Mouse (Mus musculus) embryonic facial prominence, embryonic 14.5 days (tissue): ENCODE results near the gene Nostrin. TPM values are rescaled to one million over a fixed set of nuclear protein-coding genes. Genes with fewer than 3 reads are reported as not detected.

Experiments
- ATAC-seq: fragments of 200-750 bp; cut with Nextera tagmentation; 2 replicates; pipeline ENCODE4 v1.8.0; 2017; ENCODE audit warnings: low read depth, moderate number of reproducible peaks, moderate TSS enrichment
- DNase-seq: peaks from one replicate; pipeline ENCODE4 v3.0.0-alpha.2; 2015; ENCODE audit warnings: low spot score
- H3K27ac ChIP-seq: fragments of 300-500 bp; sonication (generic); replicated peaks from 2 replicates; pipeline ENCODE4 v1.5.1; 2014; ENCODE audit warnings: low read depth, mild to moderate bottlenecking, low read length, moderate library complexity
- H3K27me3 ChIP-seq: fragments of 300-500 bp; sonication (generic); replicated peaks from 2 replicates; pipeline ENCODE4 v1.6.1; 2014; ENCODE audit warnings: low read length; ENCODE audit not compliant: control insufficient read depth, insufficient read depth
- H3K36me3 ChIP-seq: fragments of 300-500 bp; sonication (generic); 2 replicates; pipeline ENCODE4 v1.6.1; 2014; ENCODE audit warnings: low read length, mixed read lengths; ENCODE audit not compliant: control insufficient read depth, insufficient read depth
- H3K4me1 ChIP-seq: fragments of 300-500 bp; sonication (generic); 2 replicates; pipeline ENCODE4 v1.6.1; 2014; ENCODE audit warnings: antibody characterized with exemption, low read length; ENCODE audit not compliant: control insufficient read depth, insufficient read depth
- H3K4me2 ChIP-seq: fragments of 300-500 bp; sonication (generic); 2 replicates; pipeline ENCODE4 v1.6.1; 2014; ENCODE audit warnings: low read depth, mild to moderate bottlenecking, low read length, moderate library complexity, mixed read lengths
- H3K4me3 ChIP-seq: fragments of 300-500 bp; sonication (generic); 2 replicates; pipeline ENCODE4 v1.5.1; 2014; ENCODE audit warnings: low read depth, mild to moderate bottlenecking, low read length
- H3K9ac ChIP-seq: fragments of 300-500 bp; sonication (generic); 2 replicates; pipeline ENCODE4 v1.6.1; 2014; ENCODE audit warnings: low read depth, mild to moderate bottlenecking, low read length, moderate library complexity, mixed read lengths
- H3K9me3 ChIP-seq: fragments of 300-500 bp; sonication (generic); 2 replicates; pipeline ENCODE4 v1.6.1; 2016; ENCODE audit warnings: low read length; ENCODE audit not compliant: control insufficient read depth
- WGBS: fragments of 180-500 bp; shearing (Covaris S2); extraction: QIAGEN DNeasy Blood & Tissue Kit; methylation state at CpG from one replicate; pipeline ENCODE4 v1.1.7; 2014; 5-methylcytosine and 5-hydroxymethylcytosine counted together
- polyA plus RNA-seq: library from polyadenylated mRNA; unstranded; fragments of >200 nt; fragmentation: Nextera tagmentation; extraction: Ambion mirVana; gene quantifications from 2 replicates; pipeline ENCODE4 v1.2.1, GENCODE M21; 2014

Gene Nostrin
- polyA plus RNA-seq, 1 experiment from 2014 or later: 1.9 TPM

DNA sequence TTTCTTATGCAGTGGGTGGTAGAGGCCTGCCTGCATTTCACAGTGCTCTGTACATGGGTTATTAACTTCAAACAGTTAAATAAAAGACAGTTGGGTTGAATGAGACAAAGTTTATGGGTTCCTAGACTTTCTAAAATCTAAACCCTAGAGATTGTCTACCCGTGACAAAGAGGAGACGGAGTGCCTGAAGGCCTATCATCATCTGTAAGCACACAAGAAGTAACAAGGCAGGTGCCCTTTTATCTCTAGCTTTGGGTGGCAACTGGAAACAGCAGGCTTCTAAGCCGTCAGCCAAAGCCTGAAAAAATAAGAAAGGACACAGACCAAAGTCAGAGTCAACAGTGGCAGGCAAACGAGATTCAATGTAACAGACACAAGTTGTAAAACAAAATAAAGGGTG, 53.6 kb downstream of the Nostrin start:
- Histone ChIP-seq H3K36me3 (peaks cover 13% of the 10 kb centered on the region), H3K9ac (no peak overlapping the region), H3K27ac (no peak overlapping the region), H3K27me3 (no peaks in the 10 kb centered on the region), H3K4me2 (no peak overlapping the region), H3K4me3 (no peak overlapping the region), H3K9me3 (no peaks in the 10 kb centered on the region), H3K4me1 (no peaks in the 10 kb centered on the region)
- WGBS: 79% methylated on average over 4 of the region's 4 CpGs
- ATAC-seq: no peak
- DNase-seq: no peak

GRCm38 (mm10) chr2:69191059-69191458, 55.5 kb downstream of the Nostrin start:
- H3K27ac ChIP-seq: no peak overlapping the region
- no peak overlapping the region for H3K9ac ChIP-seq
- no peak for ATAC-seq
- no peak overlapping the region for H3K4me3 ChIP-seq
- no peaks in the 10 kb centered on the region for H3K4me1 ChIP-seq
- no peaks in the 10 kb centered on the region for H3K27me3 ChIP-seq
- H3K9me3 ChIP-seq: no peaks in the 10 kb centered on the region
- no peak for DNase-seq
- H3K4me2 ChIP-seq: no peak overlapping the region
- H3K36me3 ChIP-seq: peaks cover 32% of the 10 kb centered on the region
- 87% methylated on average over 5 of the region's 5 CpGs for WGBS

DNA sequence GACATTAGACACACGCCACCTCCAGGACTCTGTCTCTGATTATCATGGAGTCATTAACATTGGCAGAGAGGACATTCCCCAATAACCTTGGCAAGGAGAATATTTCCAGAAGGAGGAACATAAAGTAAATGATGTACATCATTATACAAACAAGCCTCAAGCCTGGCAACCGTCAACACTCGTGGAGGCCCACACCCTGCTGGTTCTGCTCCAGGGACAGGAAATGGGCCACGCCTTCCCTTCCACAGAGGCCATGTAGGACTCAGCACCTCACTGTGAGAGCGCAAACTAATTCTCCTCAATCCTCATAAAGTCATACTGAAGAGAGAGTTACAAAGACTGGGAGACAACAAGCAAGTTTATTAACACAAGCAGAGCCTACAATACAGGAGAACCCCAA, 58.0 kb downstream of the Nostrin start:
- H3K9me3 ChIP-seq: no peaks in the 10 kb centered on the region
- no peak for DNase-seq

DNA sequence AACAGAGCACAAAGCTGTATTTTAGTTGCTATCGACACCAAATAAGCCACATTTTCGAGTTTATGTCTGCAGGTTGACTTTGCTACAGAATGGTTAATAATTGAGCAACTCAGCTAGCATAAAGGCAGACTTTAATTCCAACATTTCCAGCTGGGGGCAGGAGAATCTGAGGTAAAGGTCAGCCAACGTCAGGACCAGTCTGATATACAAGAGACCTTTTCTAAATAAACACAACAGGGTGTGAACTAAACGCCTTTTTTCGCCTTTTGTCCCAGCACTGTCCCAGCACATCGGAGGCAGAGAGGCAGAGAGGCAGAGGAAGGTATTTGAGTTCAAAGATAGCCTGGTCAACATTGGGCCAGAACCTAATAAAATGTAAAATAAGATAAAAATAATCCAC, 69.6 kb downstream of the Nostrin start:
- H3K4me1 ChIP-seq: peaks cover 14% of the 10 kb centered on the region; the same call in 1 of the 2 replicates
- H3K27ac ChIP-seq: no peak overlapping the region
- WGBS: 22% methylated on average over 6 of the region's 6 CpGs
- peak overlapping the region; percentile 85 for H3K9ac ChIP-seq
- H3K36me3 ChIP-seq: peaks cover 22% of the 10 kb centered on the region
- ATAC-seq (no peak), DNase-seq (no peak)
- H3K27me3 ChIP-seq: no peaks in the 10 kb centered on the region
- H3K9me3 ChIP-seq: no peaks in the 10 kb centered on the region
- H3K4me2 ChIP-seq: peak overlapping the region; percentile 77
- H3K4me3 ChIP-seq: peak overlapping the region; percentile 89

More for the DNA sequence above, 58.0 kb downstream of the Nostrin start:
- Histone ChIP-seq H3K4me1 (no peaks in the 10 kb centered on the region), H3K4me2 (no peak overlapping the region), H3K27ac (no peak overlapping the region), H3K36me3 (peaks cover 46% of the 10 kb centered on the region), H3K9ac (no peak overlapping the region), H3K4me3 (no peak overlapping the region), H3K27me3 (no peaks in the 10 kb centered on the region)
- ATAC-seq: no peak
- 88% methylated on average over 5 of the region's 5 CpGs for WGBS

DNA sequence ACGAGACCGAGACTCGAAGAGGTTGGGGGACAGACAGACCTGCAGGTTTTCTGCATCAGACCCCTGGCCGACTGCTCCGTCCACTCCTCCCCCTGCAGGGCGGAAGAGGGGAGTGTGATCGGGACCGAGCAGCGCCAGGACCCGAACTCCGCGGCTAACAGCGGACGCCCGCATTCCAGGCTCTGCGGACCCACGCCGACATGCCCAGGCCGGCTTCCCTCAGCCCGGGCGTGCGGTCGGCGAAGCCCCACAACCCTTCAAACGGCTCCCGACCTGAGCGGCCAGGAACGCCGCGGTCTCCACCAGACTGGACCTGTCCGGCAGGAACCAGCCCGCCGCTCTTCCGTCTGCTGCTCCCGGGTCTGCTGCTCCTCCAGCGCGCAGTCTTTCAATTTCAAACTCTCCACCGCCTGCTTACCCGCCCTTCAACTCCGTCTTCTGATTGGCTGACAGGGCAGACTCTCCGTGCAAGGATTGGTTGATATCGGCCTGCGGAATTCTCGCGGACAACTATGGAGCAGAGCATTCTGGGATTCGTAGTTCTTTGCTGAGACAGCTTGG, 70.3 kb downstream of the Nostrin start, which contains the start of gene Spc25:
Spc25 (minus strand) TSS at position 404 of the 561 bp plus-strand sequence.
- H3K9me3 ChIP-seq: no peaks in the 10 kb centered on the region
- WGBS: under 1% methylated on average over 31 of the region's 46 CpGs
- H3K9ac ChIP-seq: peak within 1 kb of the TSS; percentile 85
- H3K27ac ChIP-seq: peak within 1 kb of the TSS; percentile 55; the same call in 1 of the 2 replicates
- peaks cover 14% of the 10 kb centered on the region; the same call in 1 of the 2 replicates for H3K4me1 ChIP-seq
- DNase-seq: peak; percentile 98
- H3K4me2 ChIP-seq: peak within 1 kb of the TSS; percentile 77
- peaks cover 20% of the 10 kb centered on the region for H3K36me3 ChIP-seq
- peak within 1 kb of the TSS; percentile 89 for H3K4me3 ChIP-seq
- peak; percentile 99 for ATAC-seq
- H3K27me3 ChIP-seq: no peaks in the 10 kb centered on the region

- DNase-seq (peak; percentile 13), ATAC-seq (no peak)
- Histone ChIP-seq H3K27ac (no peak overlapping the region), H3K36me3 (peaks cover 14% of the 10 kb centered on the region), H3K4me3 (peak overlapping the region; percentile 89), H3K27me3 (no peaks in the 10 kb centered on the region), H3K4me2 (peak overlapping the region; percentile 52), H3K4me1 (peaks cover 14% of the 10 kb centered on the region; the same call in 1 of the 2 replicates), H3K9ac (peak overlapping the region; percentile 51), H3K9me3 (no peaks in the 10 kb centered on the region)
- WGBS: 18% methylated on average over 7 of the region's 7 CpGs
Observed at GRCm38 (mm10) chr2:69206523-69206922, 70.9 kb downstream of the Nostrin start.

DNA sequence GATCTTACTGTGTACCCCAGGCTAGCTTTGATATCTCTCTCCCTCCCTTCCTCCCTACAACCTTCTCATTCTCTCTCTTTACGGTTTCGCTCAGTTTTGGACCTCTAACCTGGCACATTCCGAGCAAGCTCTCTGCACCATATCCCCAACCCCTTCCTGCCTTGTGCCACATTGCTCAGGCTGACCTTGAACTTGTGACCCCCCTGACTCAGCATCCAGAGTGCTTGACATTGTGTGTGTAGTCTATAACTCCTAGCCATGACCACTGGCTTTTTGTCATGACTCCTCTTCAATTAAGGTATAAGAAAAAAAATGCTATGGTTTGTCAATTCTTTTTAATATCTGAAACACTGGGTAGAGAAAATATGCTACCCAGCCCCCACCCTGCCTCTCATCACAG, 74.1 kb downstream of the Nostrin start:
- no peak overlapping the region for H3K4me2 ChIP-seq
- peaks cover 12% of the 10 kb centered on the region; the same call in 1 of the 2 replicates for H3K4me1 ChIP-seq
- H3K4me3 ChIP-seq: no peak overlapping the region
- 86% methylated on average over 3 of the region's 3 CpGs for WGBS
- no peak overlapping the region for H3K9ac ChIP-seq
- DNase-seq: no peak
- no peak for ATAC-seq
- no peak overlapping the region for H3K27ac ChIP-seq
- no peaks in the 10 kb centered on the region for H3K27me3 ChIP-seq
- no peaks in the 10 kb centered on the region for H3K9me3 ChIP-seq
- no peaks in the 10 kb centered on the region for H3K36me3 ChIP-seq

GRCm38 (mm10) chr2:69210773-69211172, 75.2 kb downstream of the Nostrin start, which contains the start of gene G6pc2:
G6pc2 (plus strand) TSS chr2:69211073.
- Histone ChIP-seq H3K9me3 (no peaks in the 10 kb centered on the region), H3K27me3 (no peaks in the 10 kb centered on the region), H3K9ac (no peak within 1 kb of the TSS), H3K27ac (no peak within 1 kb of the TSS), H3K4me3 (no peak within 1 kb of the TSS), H3K36me3 (no peaks in the 10 kb centered on the region), H3K4me2 (no peak within 1 kb of the TSS), H3K4me1 (0 out of 2 replicates have a peak, but pooled peaks cover 4% of the 10 kb centered on the region)
- WGBS: 73% methylated on average over 7 of the region's 7 CpGs
- DNase-seq (no peak), ATAC-seq (no peak)

- WGBS: 73% methylated on average over 10 of the region's 10 CpGs
- no peak overlapping the region for H3K4me2 ChIP-seq
- H3K9me3 ChIP-seq: no peaks in the 10 kb centered on the region
- no peak overlapping the region for H3K9ac ChIP-seq
- H3K27ac ChIP-seq: no peak overlapping the region
- H3K27me3 ChIP-seq: no peaks in the 10 kb centered on the region
- no peaks in the 10 kb centered on the region for H3K36me3 ChIP-seq
- H3K4me3 ChIP-seq: no peak overlapping the region
- H3K4me1 ChIP-seq: no peaks in the 10 kb centered on the region
- ATAC-seq (no peak), DNase-seq (no peak)
Observed at GRCm38 (mm10) chr2:69212652-69213051, 77.1 kb downstream of the Nostrin start.
